Comparison of ENCODE assay signal across 8 mouse cellular contexts in genomic region chr8:119840275-119840808, GRCm38 (mm10). TPM values are rescaled to one million over a fixed set of nuclear protein-coding genes. Genes with fewer than 3 reads are reported as not detected.
DNase-seq lines count a peak whose midpoint lies in the region; ATAC-seq and TF ChIP-seq lines count a peak whose summit lies in the region.

TSS of gene Cotl1 (minus strand) at chr8:119840544.

- H3K4me1 ChIP-seq in forebrain, embryonic 15.5 days = peaks cover 48% of the 10 kb centered on the region
- peaks cover 6% of the 10 kb centered on the region for H3K4me1 ChIP-seq in lung, adult 2 months (ENCODE audit: control insufficient read depth, insufficient read depth, low read length)

- intact Hi-C loops in heart, postnatal 25 days (cut with DNase I) = loop anchor here (5.0 to 10.0 kb wide), 2 partner anchors 84 to 143 kb away; no protein-coding TSS in a partner anchor

- peak; percentile 97 for ATAC-seq in forebrain, embryonic 15.5 days (replicated peaks)
- ATAC-seq in neutrophil, adult 5-6 weeks (ENCODE audit: extremely low read depth, insufficient number of reproducible peaks, low FRiP score, poor library complexity, severe bottlenecking) = peak; percentile 79

- peak within 1 kb of the TSS; percentile 92 for H3K4me3 ChIP-seq in forebrain, embryonic 15.5 days
- H3K4me3 ChIP-seq in lung, adult 2 months (replicated peaks; ENCODE audit: extremely low read depth, low read depth, low read length) = peak within 1 kb of the TSS; percentile 96

- H3K4me2 ChIP-seq in forebrain, embryonic 15.5 days (replicated peaks) = peak within 1 kb of the TSS; percentile 65

- WGBS in forebrain, embryonic 15.5 days = under 1% methylated on average over 56 of the region's 57 CpGs
- under 1% methylated on average over 57 of the region's 57 CpGs for WGBS in lung, adult 2 months

- no peak for TF ChIP-seq CTCF in lung, adult 2 months (IDR thresholded peaks at IDR 0.05; ENCODE audit: insufficient read depth, low read length)

- H3K9ac ChIP-seq in forebrain, embryonic 15.5 days (replicated peaks) = peak within 1 kb of the TSS; percentile 85

- H3K9me3 ChIP-seq in forebrain, embryonic 15.5 days = no peaks in the 10 kb centered on the region

- H3K27me3 ChIP-seq in forebrain, embryonic 15.5 days = no peaks in the 10 kb centered on the region

- DNase-seq in ES-CJ7 (ENCODE audit: low read depth, low spot score) = peak; percentile 91
- DNase-seq in cerebellum, adult 11 months = peak; percentile 97
- peak; percentile 96 for DNase-seq in heart, postnatal 25 days (ENCODE audit: low spot score)
- DNase-seq in layer of hippocampus, adult 18-20 months (ENCODE audit: low spot score in 2 of 2) = peak; percentile 96 to 98
- DNase-seq in lung, adult 2 months = peak; percentile 96
- DNase-seq in thymus, adult 18-20 months = peak; percentile 95 to 96

- peak within 1 kb of the TSS; percentile 87 for H3K27ac ChIP-seq in forebrain, embryonic 15.5 days (replicated peaks)

- no peaks in the 10 kb centered on the region for H3K36me3 ChIP-seq in forebrain, embryonic 15.5 days

- TF ChIP-seq POLR2A in lung, adult 2 months (IDR thresholded peaks at IDR 0.05; ENCODE audit: borderline replicate concordance, extremely low read depth, low read depth, low read length) = peak; percentile 89

RNA-seq across cellular contexts. Expression of gene Cotl1, which starts in this region (rescaled TPM):
- 127 and 138 TPM in 2 replicates for polyA plus RNA-seq in forebrain, embryonic 15.5 days (2015; fragmentation: Nextera tagmentation; extraction: Ambion mirVana)
- total RNA-seq in heart, postnatal 25 days (2021) = 10 to 100 TPM; 17.3 to 20.2 TPM
- 100 to 1,000 TPM; 151 to 155 TPM for total RNA-seq in layer of hippocampus, adult 18-20 months (2021)
- polyA plus RNA-seq in lung, adult 2 months (2012; rRNA removed) = 155 and 180 TPM in 2 replicates
- 348 and 428 TPM in 2 replicates for total RNA-seq in neutrophil, adult 5-6 weeks (2017)

Comparison
In these comparisons a context has a peak if more than half of its experiments do, and no peak if none do; other contexts are left out.
1. Peak in every context shown above with its lines: DNase-seq, ATAC-seq, H3K4me3 ChIP-seq and H3K27ac ChIP-seq.
2. RNA of gene Cotl1 (total RNA-seq): 348 to 428 TPM in neutrophil, adult 5-6 weeks and 151 to 155 TPM in layer of hippocampus, adult 18-20 months; 17.3 to 20.2 TPM in heart, postnatal 25 days; every median in the first group is over 4 times any median in the second.